Mouse (Mus musculus): ENCODE measurements around the gene H2-K1.

DNA sequence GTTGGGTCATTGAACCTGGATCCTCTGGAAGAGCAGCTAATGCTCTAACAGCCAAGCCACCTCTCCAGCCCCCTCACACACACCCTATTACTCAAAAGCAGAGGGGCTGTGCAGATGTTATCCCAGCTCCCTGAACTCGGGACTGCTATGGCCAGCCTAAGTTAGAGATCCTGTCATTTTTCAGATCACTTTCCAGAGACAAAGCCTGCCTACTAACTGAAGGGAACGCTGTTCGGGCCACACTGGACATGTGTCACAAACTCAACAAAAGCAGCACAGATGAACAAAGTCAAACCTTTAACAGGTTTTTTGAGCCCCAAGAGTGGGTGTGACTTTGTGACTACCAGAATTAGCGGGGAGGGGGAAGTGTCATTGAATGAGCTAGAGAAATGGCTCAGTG is 47.3 kb downstream of the H2-K1 start:
- TF ChIP-seq CTCF (IDR thresholded peaks at IDR 0.05; ENCODE audit: borderline replicate concordance, insufficient read depth, low read length): no peak
- TF ChIP-seq POLR2A (IDR thresholded peaks at IDR 0.05; ENCODE audit: low read depth, low read length): no peak

All from embryonic fibroblast, embryonic 13.5 days (primary cell).